Mouse (Mus musculus): Measurements from ENCODE around the gene Prkn. TPM values are rescaled to one million over a fixed set of nuclear protein-coding genes. Genes with fewer than 3 reads are reported as not detected.

Prkn gene
- polyA plus RNA-seq, 1 experiment: 1.3 TPM

DNA sequence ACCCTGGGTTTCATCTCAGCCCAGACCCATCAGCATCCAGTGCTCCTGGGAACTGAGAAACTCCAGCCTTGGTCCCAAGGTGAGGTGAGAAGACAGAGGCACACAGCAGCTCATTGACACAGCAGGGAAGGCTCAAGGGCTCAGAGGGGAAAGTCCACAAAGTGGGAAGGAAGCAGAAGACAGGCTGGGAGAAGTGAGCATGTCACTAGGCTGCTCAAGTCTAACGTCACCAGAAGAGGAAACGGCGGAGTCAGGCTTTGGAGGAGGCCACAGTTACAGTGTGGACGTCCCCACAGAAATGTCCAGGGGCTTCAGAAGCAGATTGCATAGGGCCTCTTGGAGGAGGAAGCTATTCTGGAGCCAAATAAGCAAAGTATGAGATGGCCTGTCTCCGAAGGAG is 1189.2 kb downstream of the Prkn start:
- no peak for TF ChIP-seq GATA1 (IDR thresholded peaks at IDR 0.05; ENCODE audit: low read length)

GRCm38 (mm10) chr17:12029921-12030461 is 1189.8 kb downstream of the Prkn start:
- TF ChIP-seq GATA1 (IDR thresholded peaks at IDR 0.05; ENCODE audit: low read length): no peak

GRCm38 (mm10) chr17:12030556-12031160 is 1190.5 kb downstream of the Prkn start:
- no peak for TF ChIP-seq GATA1 (IDR thresholded peaks at IDR 0.05; ENCODE audit: low read length)

- no peak for TF ChIP-seq GATA1 (IDR thresholded peaks at IDR 0.05; ENCODE audit: low read length)
Measured at GRCm38 (mm10) chr17:12031203-12031942, 1191.2 kb downstream of the Prkn start.

- no peak for TF ChIP-seq GATA1 (IDR thresholded peaks at IDR 0.05; ENCODE audit: low read length)
Measured at GRCm38 (mm10) chr17:12032014-12032791, 1192.0 kb downstream of the Prkn start.

- TF ChIP-seq GATA1 (IDR thresholded peaks at IDR 0.05; ENCODE audit: low read length): no peak
Measured at GRCm38 (mm10) chr17:12035386-12035785, 1195.2 kb downstream of the Prkn start.

DNA sequence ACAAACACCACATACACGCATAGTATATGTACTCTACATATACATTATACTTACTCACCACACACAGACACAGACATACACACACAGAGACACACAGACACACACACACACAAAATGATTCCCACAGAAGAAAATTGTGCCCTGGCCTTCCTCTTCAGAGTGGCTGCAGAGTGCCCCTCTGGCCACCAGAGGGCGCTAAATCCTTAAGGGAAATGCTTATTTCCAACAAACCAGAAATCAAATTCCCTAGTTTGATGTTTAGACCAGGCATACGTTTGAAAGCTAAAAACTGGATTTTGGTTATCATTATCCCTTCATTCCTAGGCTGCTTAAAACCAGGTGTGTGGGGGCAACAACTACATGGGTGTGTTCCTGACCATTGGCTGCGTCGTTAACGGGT is 1196.0 kb downstream of the Prkn start:
- no peak for TF ChIP-seq GATA1 (IDR thresholded peaks at IDR 0.05; ENCODE audit: low read length)

- TF ChIP-seq GATA1 (IDR thresholded peaks at IDR 0.05; ENCODE audit: low read length): peak; percentile 69
Measured at GRCm38 (mm10) chr17:12037065-12037464, 1196.9 kb downstream of the Prkn start.

DNA sequence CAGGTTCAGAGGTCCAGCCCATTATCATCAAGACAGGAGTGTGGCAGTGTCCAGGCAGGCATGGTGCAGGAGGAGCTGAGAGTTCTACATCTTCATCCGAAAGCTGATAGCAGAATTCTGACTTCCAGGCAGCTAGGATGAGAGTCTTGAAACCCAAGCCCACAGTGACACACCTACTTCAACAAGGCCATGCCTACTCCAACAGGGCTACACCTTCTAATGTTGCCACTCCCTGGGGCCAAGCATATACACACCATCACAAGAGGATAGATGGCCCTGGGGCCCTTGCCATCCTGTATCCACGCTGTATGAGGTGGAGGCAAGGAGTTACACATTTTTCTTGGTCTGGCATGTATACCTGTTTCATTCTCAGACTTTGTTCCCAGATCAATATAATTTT is 1197.4 kb downstream of the Prkn start:
- no peak for TF ChIP-seq GATA1 (IDR thresholded peaks at IDR 0.05; ENCODE audit: low read length)

GRCm38 (mm10) chr17:12038499-12038898 is 1198.3 kb downstream of the Prkn start:
- TF ChIP-seq GATA1 (IDR thresholded peaks at IDR 0.05; ENCODE audit: low read length): no peak

DNA sequence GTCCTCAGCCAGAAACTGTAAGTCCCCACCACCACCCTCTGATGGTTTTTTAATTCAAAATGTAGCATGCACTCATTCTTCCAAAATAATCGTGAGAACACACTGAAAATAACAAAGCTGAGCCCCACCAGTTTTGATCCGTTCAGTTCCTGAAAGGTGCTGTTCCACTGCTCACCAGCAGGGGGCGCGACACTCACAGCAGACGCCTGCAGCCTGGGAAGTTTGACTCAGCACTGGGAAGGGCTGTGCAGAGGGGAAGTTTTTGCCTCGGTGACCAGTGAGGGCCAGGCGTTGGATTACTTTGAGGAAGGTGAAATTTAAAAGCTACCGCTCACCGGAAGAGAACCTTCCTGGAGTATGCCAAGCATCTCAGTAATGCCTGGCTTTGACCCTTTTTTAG is 1199.0 kb downstream of the Prkn start:
- no peak for TF ChIP-seq GATA1 (IDR thresholded peaks at IDR 0.05; ENCODE audit: low read length)

- no peak for TF ChIP-seq GATA1 (IDR thresholded peaks at IDR 0.05; ENCODE audit: low read length)
Measured at GRCm38 (mm10) chr17:12039922-12040321, 1199.7 kb downstream of the Prkn start.

- TF ChIP-seq GATA1 (IDR thresholded peaks at IDR 0.05; ENCODE audit: low read length): no peak
Measured at GRCm38 (mm10) chr17:12040546-12040945, 1200.4 kb downstream of the Prkn start.

- no peak for TF ChIP-seq GATA1 (IDR thresholded peaks at IDR 0.05; ENCODE audit: low read length)
Measured at GRCm38 (mm10) chr17:12041091-12041655, 1201.0 kb downstream of the Prkn start.

GRCm38 (mm10) chr17:12042561-12043256 is 1202.5 kb downstream of the Prkn start:
- peak; percentile 49 for TF ChIP-seq GATA1 (IDR thresholded peaks at IDR 0.05; ENCODE audit: low read length)
